ENCODE assay signal across 9 mouse cellular contexts in genomic region chr17:15787036-15787435, GRCm38 (mm10). TPM values are rescaled to one million over a fixed set of nuclear protein-coding genes. Genes with fewer than 3 reads are reported as not detected.
DNase-seq lines count a peak whose midpoint lies in the region; ATAC-seq and TF ChIP-seq lines count a peak whose summit lies in the region.
"Had no signal": no experiment of that assay in that cellular context is flagged by ENCODE, and none has a peak within 500 bp of the region (broad histone marks: within the 10 kb centered on the region; RNA-seq: fewer than 3 reads in every experiment).

No protein-coding gene starts in this region.

- ATAC-seq in forebrain, embryonic 13.5 days: 0 out of 2 replicates have a peak, but pooled peaks have one; percentile 55
- no peak; the same call in 1 of the 2 replicates for ATAC-seq in forebrain, embryonic 15.5 days (replicated peaks)
- no peak for ATAC-seq in liver, embryonic 14.5 days (ENCODE audit: insufficient read depth)
- ATAC-seq in liver, embryonic 11.5 days (replicated peaks; ENCODE audit: low FRiP score): no peak
- no peak for ATAC-seq in neural tube, embryonic 15.5 days (ENCODE audit: low FRiP score)

- no peaks in the 10 kb centered on the region for H3K4me1 ChIP-seq in forebrain, embryonic 13.5 days
- H3K4me1 ChIP-seq in forebrain, embryonic 15.5 days: no peaks in the 10 kb centered on the region
- no peaks in the 10 kb centered on the region for H3K4me1 ChIP-seq in liver, embryonic 14.5 days (replicated peaks; ENCODE audit: control insufficient read depth in 2 of 2, insufficient read depth in 2 of 2, low read length in 1 of 2)
- H3K4me1 ChIP-seq in liver, embryonic 11.5 days (replicated peaks; ENCODE audit: control insufficient read depth, insufficient read depth, low read length): no peaks in the 10 kb centered on the region
- no peaks in the 10 kb centered on the region for H3K4me1 ChIP-seq in ES-E14 (ENCODE audit: control insufficient read depth in 2 of 2, insufficient read depth in 2 of 2, low read length in 2 of 2, poor library complexity in 1 of 2)
- no peaks in the 10 kb centered on the region for H3K4me1 ChIP-seq in neural tube, embryonic 15.5 days

- H3K27me3 ChIP-seq in forebrain, embryonic 13.5 days: no peaks in the 10 kb centered on the region
- H3K27me3 ChIP-seq in forebrain, embryonic 15.5 days: no peaks in the 10 kb centered on the region
- no peaks in the 10 kb centered on the region for H3K27me3 ChIP-seq in liver, embryonic 14.5 days (ENCODE audit: control insufficient read depth, insufficient read depth, low read length)
- H3K27me3 ChIP-seq in liver, embryonic 11.5 days (replicated peaks; ENCODE audit: control insufficient read depth, insufficient read depth, low read length): no peaks in the 10 kb centered on the region
- no peaks in the 10 kb centered on the region for H3K27me3 ChIP-seq in splenic B cell, adult 2 months (ENCODE audit: control insufficient read depth, insufficient read depth, low read length, poor library complexity, severe bottlenecking)
- no peaks in the 10 kb centered on the region for H3K27me3 ChIP-seq in neural tube, embryonic 15.5 days (replicated peaks)

- H3K9me3 ChIP-seq in forebrain, embryonic 13.5 days (replicated peaks): no peaks in the 10 kb centered on the region
- no peaks in the 10 kb centered on the region for H3K9me3 ChIP-seq in forebrain, embryonic 15.5 days
- no peaks in the 10 kb centered on the region for H3K9me3 ChIP-seq in liver, embryonic 14.5 days (ENCODE audit: control insufficient read depth, low read length)
- H3K9me3 ChIP-seq in liver, embryonic 11.5 days (ENCODE audit: control insufficient read depth, low read length): no peaks in the 10 kb centered on the region
- H3K9me3 ChIP-seq in ES-E14 (ENCODE audit: control insufficient read depth, insufficient read depth, low read depth, low read length): no peaks in the 10 kb centered on the region
- H3K9me3 ChIP-seq in neural tube, embryonic 15.5 days (replicated peaks): no peaks in the 10 kb centered on the region

- peak in 2 of 3 experiments; percentile 4 to 13 for DNase-seq in liver, embryonic 14.5 days (ENCODE audit: low read depth in 3 of 3, low spot score in 3 of 3)
- no peak for DNase-seq in liver, embryonic 11.5 days (ENCODE audit: low spot score)
- DNase-seq in ES-E14 (ENCODE audit: low read depth, low spot score): peak; percentile 25
- DNase-seq in embryo, embryonic 11 days: peak; percentile 75
- peak; percentile 65 for DNase-seq in splenic B cell, adult 2 months (ENCODE audit: low read depth, low spot score)

- no peaks in the 10 kb centered on the region for H3K36me3 ChIP-seq in forebrain, embryonic 13.5 days (ENCODE audit: poor library complexity, severe bottlenecking)
- no peaks in the 10 kb centered on the region for H3K36me3 ChIP-seq in forebrain, embryonic 15.5 days
- H3K36me3 ChIP-seq in liver, embryonic 14.5 days (replicated peaks; ENCODE audit: control insufficient read depth, insufficient read depth, low read depth): no peaks in the 10 kb centered on the region
- no peaks in the 10 kb centered on the region for H3K36me3 ChIP-seq in liver, embryonic 11.5 days (ENCODE audit: control insufficient read depth, insufficient read depth, low read length)
- H3K36me3 ChIP-seq in ES-E14 (ENCODE audit: control insufficient read depth, insufficient read depth, low read length, poor library complexity, severe bottlenecking): no peaks in the 10 kb centered on the region
- H3K36me3 ChIP-seq in splenic B cell, adult 2 months (ENCODE audit: control insufficient read depth, insufficient read depth, low read length, poor library complexity, severe bottlenecking): no peaks in the 10 kb centered on the region
- no peaks in the 10 kb centered on the region for H3K36me3 ChIP-seq in neural tube, embryonic 15.5 days

- TF ChIP-seq CTCF in liver, embryonic 14.5 days (IDR thresholded peaks at IDR 0.05; ENCODE audit: low read depth): peak; percentile 54; the same call in 1 of the 2 replicates

- no peak overlapping the region for H3K4me2 ChIP-seq in forebrain, embryonic 13.5 days
- H3K4me2 ChIP-seq in forebrain, embryonic 15.5 days (replicated peaks): no peak overlapping the region
- no peak overlapping the region for H3K4me2 ChIP-seq in liver, embryonic 14.5 days (ENCODE audit: low read depth)
- H3K4me2 ChIP-seq in liver, embryonic 11.5 days: no peak overlapping the region
- H3K4me2 ChIP-seq in neural tube, embryonic 15.5 days: no peak overlapping the region

- H3K9ac ChIP-seq in forebrain, embryonic 13.5 days: no peak overlapping the region
- no peak overlapping the region for H3K9ac ChIP-seq in forebrain, embryonic 15.5 days (replicated peaks)
- H3K9ac ChIP-seq in liver, embryonic 14.5 days (replicated peaks): no peak overlapping the region
- H3K9ac ChIP-seq in liver, embryonic 11.5 days (ENCODE audit: low read depth, low read length): no peak overlapping the region
- no peak overlapping the region for H3K9ac ChIP-seq in ES-E14 (ENCODE audit: insufficient read depth, low read depth, low read length, poor library complexity, severe bottlenecking)
- no peak overlapping the region for H3K9ac ChIP-seq in neural tube, embryonic 15.5 days (replicated peaks)

- TF ChIP-seq EP300 in liver, embryonic 14.5 days (IDR thresholded peaks at IDR 0.05; ENCODE audit: low read depth): no peak

- 31% methylated on average over 3 of the region's 3 CpGs for WGBS in forebrain, embryonic 13.5 days
- WGBS in forebrain, embryonic 15.5 days: 32% methylated on average over 3 of the region's 3 CpGs
- 18% methylated on average over 3 of the region's 3 CpGs for WGBS in liver, embryonic 14.5 days (ENCODE audit: insufficient replicate concordance)
- WGBS in liver, embryonic 11.5 days: 23% methylated on average over 3 of the region's 3 CpGs
- WGBS in neural tube, embryonic 15.5 days: 24% methylated on average over 3 of the region's 3 CpGs

- H3K4me3 ChIP-seq in forebrain, embryonic 13.5 days: no peak overlapping the region
- no peak overlapping the region for H3K4me3 ChIP-seq in forebrain, embryonic 15.5 days
- no peak overlapping the region for H3K4me3 ChIP-seq in liver, embryonic 14.5 days (ENCODE audit: insufficient read depth in 1 of 2, low read depth in 2 of 2, low read length in 2 of 2)
- no peak overlapping the region for H3K4me3 ChIP-seq in liver, embryonic 11.5 days (ENCODE audit: low read depth, low read length)
- H3K4me3 ChIP-seq in ES-E14 (ENCODE audit: insufficient read depth in 1 of 2, low read depth in 1 of 2, low read length in 2 of 2, poor library complexity in 1 of 2, severe bottlenecking in 1 of 2): no peak overlapping the region
- H3K4me3 ChIP-seq in neural tube, embryonic 15.5 days (replicated peaks): no peak overlapping the region
- H3K4me3 ChIP-seq: megakaryocyte, embryonic 14.5 days had no signal

- in situ Hi-C loops in ES-E14 (cut with MboI; ENCODE audit: low sequenced_read_pairs in 2 of 2, unreplicated experiment in 2 of 2): no loop called here

- H3K27ac ChIP-seq in forebrain, embryonic 13.5 days: no peak overlapping the region
- no peak overlapping the region for H3K27ac ChIP-seq in forebrain, embryonic 15.5 days (replicated peaks)
- no peak overlapping the region for H3K27ac ChIP-seq in liver, embryonic 14.5 days
- no peak overlapping the region for H3K27ac ChIP-seq in liver, embryonic 11.5 days (ENCODE audit: low read depth, low read length)
- no peak overlapping the region for H3K27ac ChIP-seq in ES-E14 (ENCODE audit: insufficient read depth, low read depth, low read length, poor library complexity, severe bottlenecking)
- H3K27ac ChIP-seq in neural tube, embryonic 15.5 days (replicated peaks): no peak overlapping the region

TF ChIP-seq in ES-E14, 5 proteins besides CTCF, POLR2A, EP300 and RAD21:
- no peak for TF ChIP-seq MAFK (IDR thresholded peaks at IDR 0.05; ENCODE audit: insufficient read depth, low read depth, low read length)
- TF ChIP-seq ZC3H11A (IDR thresholded peaks at IDR 0.05; ENCODE audit: borderline replicate concordance, low read depth, low read length): peak; percentile 77
- TF ChIP-seq CHD2 (IDR thresholded peaks at IDR 0.05; ENCODE audit: low read depth, low read length): no peak

RNA-seq across cellular contexts. Expression of gene Rgmb, which starts 43.8 kb away (rescaled TPM):
- polyA plus RNA-seq in forebrain, embryonic 13.5 days (2015; fragmentation: Nextera tagmentation; extraction: Ambion mirVana): 39.2 and 44.4 TPM in 2 replicates
- 48.2 and 51.9 TPM in 2 replicates for polyA plus RNA-seq in forebrain, embryonic 15.5 days (2015; fragmentation: Nextera tagmentation; extraction: Ambion mirVana)
- polyA plus RNA-seq in liver, embryonic 14.5 days (2012; rRNA removed): 0.54 and 0.71 TPM in 2 replicates
- 0.47 and 0.74 TPM in 2 replicates for polyA plus RNA-seq in liver, embryonic 14.5 days (2014; fragmentation: Nextera tagmentation; extraction: Ambion mirVana)
- polyA plus RNA-seq in liver, embryonic 11.5 days (2014; fragmentation: Nextera tagmentation; extraction: Ambion mirVana): 3.6 and 5.1 TPM in 2 replicates
- total RNA-seq in ES-E14 (2012; rRNA removed): 5.5 and 7.2 TPM in 2 replicates
- 43.3 and 53.7 TPM in 2 replicates for polyA plus RNA-seq in neural tube, embryonic 15.5 days (2015; fragmentation: Nextera tagmentation; extraction: Ambion mirVana)
